Mouse (Mus musculus): ENCODE measurements around the gene Ppm1h.

GRCm38 (mm10) chr10:122809851-122810250 lies 131.3 kb downstream of the Ppm1h start:
- TF ChIP-seq POLR2A (IDR thresholded peaks at IDR 0.05; ENCODE audit: borderline replicate concordance, control insufficient read depth, low read depth, low read length) (no peak), CTCF (IDR thresholded peaks at IDR 0.05; ENCODE audit: control insufficient read depth, insufficient read depth, low read length) (no peak)

Measured in bone marrow, adult 2 months (tissue).